In the genomic region with DNA sequence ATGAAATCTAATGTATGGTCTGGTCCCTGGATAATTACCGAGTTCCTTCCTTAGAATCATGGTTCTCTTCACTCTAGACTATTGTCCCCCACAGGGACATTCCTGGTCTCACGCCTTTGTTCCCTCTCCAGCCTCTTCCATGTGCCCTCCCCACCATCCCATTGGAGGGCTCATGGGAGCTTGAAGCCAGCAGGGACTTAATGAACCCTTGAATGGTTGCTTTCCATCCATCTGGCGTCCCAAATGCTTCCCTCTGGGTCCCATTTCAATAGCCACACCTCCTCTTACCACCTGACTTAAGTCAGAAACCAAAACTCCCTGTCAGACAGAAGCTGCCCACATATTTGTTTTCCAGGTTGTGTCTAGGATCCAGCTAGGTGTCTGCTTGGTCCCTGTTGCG, we compare ENCODE assay signal across 9 mouse cellular contexts. TPM values are rescaled to one million over a fixed set of nuclear protein-coding genes. Genes with fewer than 3 reads are reported as not detected.
DNase-seq lines count a peak whose midpoint lies in the region; ATAC-seq and TF ChIP-seq lines count a peak whose summit lies in the region.
"Had no signal": no experiment of that assay in that cellular context is flagged by ENCODE, and none has a peak within 500 bp of the region (broad histone marks: within the 10 kb centered on the region; RNA-seq: fewer than 3 reads in every experiment).

No protein-coding gene starts in this region.

- H3K4me3 ChIP-seq in kidney, embryonic 16.5 days (ENCODE audit: low read length): no peak overlapping the region
- H3K4me3 ChIP-seq in embryonic facial prominence, embryonic 15.5 days (replicated peaks): no peak overlapping the region
- no peak overlapping the region for H3K4me3 ChIP-seq in liver, postnatal 0 days (ENCODE audit: low read depth, low read length)
- H3K4me3 ChIP-seq: embryonic facial prominence, embryonic 13.5 days had no signal

- no peak overlapping the region for H3K4me2 ChIP-seq in kidney, embryonic 16.5 days (replicated peaks; ENCODE audit: low read depth, low read length)
- H3K4me2 ChIP-seq in embryonic facial prominence, embryonic 15.5 days (replicated peaks): no peak overlapping the region
- peak overlapping the region; percentile 26; the same call in 1 of the 2 replicates for H3K4me2 ChIP-seq in liver, postnatal 0 days (ENCODE audit: low read depth, low read length)
- H3K4me2 ChIP-seq: embryonic facial prominence, embryonic 13.5 days had no signal

- H3K4me1 ChIP-seq in kidney, embryonic 16.5 days (ENCODE audit: insufficient read depth, low read length): peaks cover 9% of the 10 kb centered on the region; the same call in 1 of the 2 replicates
- H3K4me1 ChIP-seq in embryonic facial prominence, embryonic 15.5 days: peaks cover 19% of the 10 kb centered on the region
- H3K4me1 ChIP-seq in liver, postnatal 0 days (ENCODE audit: insufficient read depth): peaks cover 22% of the 10 kb centered on the region

- TF ChIP-seq CTCF in liver, postnatal 0 days (IDR thresholded peaks at IDR 0.05; ENCODE audit: low read depth): no peak

- WGBS in kidney, embryonic 16.5 days: 47% methylated on average over 4 of the region's 4 CpGs
- 47% methylated on average over 4 of the region's 4 CpGs for WGBS in embryonic facial prominence, embryonic 15.5 days
- 49% methylated on average over 4 of the region's 4 CpGs for WGBS in liver, postnatal 0 days (ENCODE audit: insufficient replicate concordance)

- ATAC-seq in kidney, embryonic 16.5 days (ENCODE audit: low FRiP score, low TSS enrichment): peak; percentile 16; the same call in 1 of the 2 replicates
- peak; percentile 31; the same call in 1 of the 2 replicates for ATAC-seq in embryonic facial prominence, embryonic 15.5 days (ENCODE audit: insufficient number of reproducible peaks, low FRiP score, low TSS enrichment, low read depth)
- peak; percentile 8; the same call in 1 of the 2 replicates for ATAC-seq in liver, postnatal 0 days
- no peak for ATAC-seq in erythroid progenitor cell, adult 5-6 weeks (replicated peaks; ENCODE audit: low FRiP score, poor library complexity, severe bottlenecking)

- no peak for TF ChIP-seq EP300 in liver, postnatal 0 days (IDR thresholded peaks at IDR 0.05; ENCODE audit: low read depth)

- DNase-seq in cerebellum, adult 11 months: peak; percentile 37
- no peak for DNase-seq in cerebellum, adult 9-10 months
- no peak for DNase-seq in kidney, adult 18-20 months
- no peak for DNase-seq in liver, postnatal 0 days
- DNase-seq in adipocyte (ENCODE audit: low spot score): no peak

- H3K9ac ChIP-seq in kidney, embryonic 16.5 days (replicated peaks; ENCODE audit: low read length): no peak overlapping the region
- H3K9ac ChIP-seq in embryonic facial prominence, embryonic 15.5 days: no peak overlapping the region
- H3K9ac ChIP-seq in liver, postnatal 0 days (replicated peaks): no peak overlapping the region

- no peaks in the 10 kb centered on the region for H3K27me3 ChIP-seq in kidney, embryonic 16.5 days (ENCODE audit: insufficient read depth, low read length)
- no peaks in the 10 kb centered on the region for H3K27me3 ChIP-seq in embryonic facial prominence, embryonic 15.5 days
- H3K27me3 ChIP-seq in liver, postnatal 0 days (ENCODE audit: insufficient read depth, low read length): no peaks in the 10 kb centered on the region
- H3K27me3 ChIP-seq: embryonic facial prominence, embryonic 13.5 days had no signal

- no peaks in the 10 kb centered on the region for H3K9me3 ChIP-seq in kidney, embryonic 16.5 days (ENCODE audit: low read length)
- H3K9me3 ChIP-seq in embryonic facial prominence, embryonic 15.5 days (replicated peaks): no peaks in the 10 kb centered on the region
- H3K9me3 ChIP-seq in liver, postnatal 0 days (ENCODE audit: low read length): no peaks in the 10 kb centered on the region
- H3K9me3 ChIP-seq: embryonic facial prominence, embryonic 13.5 days had no signal

- H3K36me3 ChIP-seq in kidney, embryonic 16.5 days (ENCODE audit: insufficient read depth, low read length): peaks cover 11% of the 10 kb centered on the region
- H3K36me3 ChIP-seq in embryonic facial prominence, embryonic 15.5 days: 0 out of 2 replicates have a peak, but pooled peaks cover 10% of the 10 kb centered on the region
- H3K36me3 ChIP-seq in liver, postnatal 0 days (replicated peaks; ENCODE audit: insufficient read depth, low read length): peaks cover 17% of the 10 kb centered on the region

- no peak overlapping the region for H3K27ac ChIP-seq in kidney, embryonic 16.5 days (ENCODE audit: low read length)
- no peak overlapping the region for H3K27ac ChIP-seq in embryonic facial prominence, embryonic 15.5 days (replicated peaks)
- H3K27ac ChIP-seq in liver, postnatal 0 days (ENCODE audit: low read depth): no peak overlapping the region
- H3K27ac ChIP-seq: embryonic facial prominence, embryonic 13.5 days had no signal

RNA-seq across cellular contexts. Expression of a gene that starts 30.4 kb away (rescaled TPM):
- polyA plus RNA-seq in kidney, embryonic 16.5 days (2015; fragmentation: Nextera tagmentation; extraction: Ambion mirVana): 11.7 and 13.3 TPM in 2 replicates
- polyA plus RNA-seq in embryonic facial prominence, embryonic 15.5 days (2015; fragmentation: Nextera tagmentation; extraction: Ambion mirVana): 8.1 and 8.4 TPM in 2 replicates
- polyA plus RNA-seq in liver, postnatal 0 days (2015; fragmentation: Nextera tagmentation; extraction: Ambion mirVana): 2.7 TPM in 2 replicates
- 6.3 and 9.4 TPM in 2 replicates for total RNA-seq in erythroid progenitor cell, adult 5-6 weeks (2015; ENCODE audit: low replicate concordance)
- 0.98 and 4.9 TPM in 2 replicates for total RNA-seq in erythroid progenitor cell, adult 5-6 weeks (2017; ENCODE audit: low replicate concordance)
